Mouse (Mus musculus) frontal cortex, adult (tissue): ENCODE results near the gene Samd15.

Source experiments
- ATAC-seq: cut with Nextera tagmentation; 2 replicates; pipeline ENCODE4 v1.9.2; 2017; ENCODE audit warnings: mild to moderate bottlenecking, moderate library complexity, mixed read lengths; ENCODE audit not compliant: low TSS enrichment

Gene Samd15

GRCm38 (mm10) chr12:87230379-87230895 lies 30.9 kb downstream of the Samd15 start:
- no peak for ATAC-seq

GRCm38 (mm10) chr12:87236882-87237483 lies 37.5 kb downstream of the Samd15 start:
- ATAC-seq = peak; percentile 55; the same call in 1 of the 2 replicates

GRCm38 (mm10) chr12:87238632-87239031 lies 39.1 kb downstream of the Samd15 start, which contains the start of gene Noxred1:
TSS of gene Noxred1 (minus strand) at chr12:87238732.
- ATAC-seq = 0 out of 2 replicates have a peak, but pooled peaks have one; percentile 5

- ATAC-seq = no peak
Observed at GRCm38 (mm10) chr12:87250161-87250560, 50.6 kb downstream of the Samd15 start.

- ATAC-seq = peak; percentile 59
Observed at GRCm38 (mm10) chr12:87253878-87254277, 54.4 kb downstream of the Samd15 start.

GRCm38 (mm10) chr12:87256629-87257028 lies 57.1 kb downstream of the Samd15 start:
- no peak for ATAC-seq

GRCm38 (mm10) chr12:87260562-87260961 lies 61.0 kb downstream of the Samd15 start:
- no peak for ATAC-seq
